Mouse (Mus musculus) cerebellum, adult 2 months (tissue): ENCODE results near the gene Stat5a. TPM values are rescaled to one million over a fixed set of nuclear protein-coding genes. Genes with fewer than 3 reads are reported as not detected.

ENCODE experiments used
- DNase-seq, 2 experiments: peaks; one replicate each; pipeline ENCODE4 v3.0.0; 2021
- H3K27ac ChIP-seq: fragments of 200-500 bp; 2 replicates; pipeline ENCODE4 v1.5.1; 2012; ENCODE audit warnings: low read length, control low read depth, inconsistent platforms; ENCODE audit not compliant: insufficient read depth
- H3K27me3 ChIP-seq: fragments of 200-500 bp; 2 replicates; pipeline ENCODE4 v1.6.1; 2012; ENCODE audit warnings: inconsistent platforms, mild to moderate bottlenecking, low read length, moderate library complexity; ENCODE audit not compliant: control insufficient read depth, insufficient read depth
- H3K4me1 ChIP-seq: fragments of 200-500 bp; 2 replicates; pipeline ENCODE4 v1.6.1; 2011; ENCODE audit warnings: low read length; ENCODE audit not compliant: control insufficient read depth, insufficient read depth
- H3K4me3 ChIP-seq: fragments of 200-500 bp; replicated peaks from 2 replicates; pipeline ENCODE3; 2011; ENCODE audit warnings: mild to moderate bottlenecking, low read depth, low read length, control low read depth; ENCODE audit not compliant: insufficient read depth
- CTCF ChIP-seq: fragments of 200-500 bp; IDR thresholded peaks from 2 replicates; pipeline ENCODE4 v1.5.1; 2011; ENCODE audit warnings: low read depth, mild to moderate bottlenecking, control low read depth, low read length, moderate library complexity, borderline replicate concordance; ENCODE audit not compliant: insufficient read depth
- POLR2A ChIP-seq: fragments of 200-500 bp; IDR thresholded peaks from 2 replicates; pipeline ENCODE4 v1.6.1; 2011; ENCODE audit warnings: low read length, control low read depth, borderline replicate concordance; ENCODE audit not compliant: insufficient read depth
- WGBS: fragments of 180-500 bp; shearing (Covaris S2); methylation state at CpG from one replicate; pipeline ENCODE4 v1.1.7; 2018; 5-methylcytosine and 5-hydroxymethylcytosine counted together
- polyA plus RNA-seq: library from polyadenylated mRNA; depleted of rRNA; stranded (reverse); fragments of >200 nt; gene quantifications from 2 replicates; pipeline ENCODE4 v1.2.3, GENCODE M21; 2012

Gene Stat5a
- polyA plus RNA-seq, 1 experiment = 3.0 TPM

GRCm38 (mm10) chr11:100915063-100915462 is 55.9 kb downstream of the Stat5a start:
- TF ChIP-seq CTCF (no peak), POLR2A (no peak)
- WGBS = over 99% methylated on average over 3 of the region's 3 CpGs
- Histone ChIP-seq H3K4me3 (no peak overlapping the region), H3K27ac (no peak overlapping the region), H3K27me3 (no peaks in the 10 kb centered on the region), H3K4me1 (no peaks in the 10 kb centered on the region; the same call in 1 of the 2 replicates)
- DNase-seq = no peak

GRCm38 (mm10) chr11:100916432-100916971 is 57.4 kb downstream of the Stat5a start:
- DNase-seq = no peak
- no peak for TF ChIP-seq CTCF
- TF ChIP-seq POLR2A = no peak
- Histone ChIP-seq H3K27me3 (no peaks in the 10 kb centered on the region), H3K4me1 (no peaks in the 10 kb centered on the region; the same call in 1 of the 2 replicates), H3K27ac (no peak overlapping the region), H3K4me3 (no peak overlapping the region)
- 96% methylated on average over 4 of the region's 4 CpGs for WGBS

- DNase-seq = no peak
- WGBS = 86% methylated on average over 5 of the region's 5 CpGs
- TF ChIP-seq CTCF = no peak
- no peak for TF ChIP-seq POLR2A
- Histone ChIP-seq H3K4me1 (no peaks in the 10 kb centered on the region; the same call in 1 of the 2 replicates), H3K27me3 (no peaks in the 10 kb centered on the region), H3K4me3 (no peak overlapping the region), H3K27ac (no peak overlapping the region)
These were observed 58.9 kb downstream of the Stat5a start for GRCm38 (mm10) chr11:100918007-100918406.

GRCm38 (mm10) chr11:100920887-100921624 is 61.9 kb downstream of the Stat5a start:
- TF ChIP-seq POLR2A = no peak
- TF ChIP-seq CTCF = no peak
- DNase-seq = no peak
- no peak overlapping the region for H3K4me3 ChIP-seq
- H3K4me1 ChIP-seq = no peaks in the 10 kb centered on the region
- no peak overlapping the region for H3K27ac ChIP-seq
- H3K27me3 ChIP-seq = no peaks in the 10 kb centered on the region
- WGBS = 95% methylated on average over 4 of the region's 4 CpGs

DNA sequence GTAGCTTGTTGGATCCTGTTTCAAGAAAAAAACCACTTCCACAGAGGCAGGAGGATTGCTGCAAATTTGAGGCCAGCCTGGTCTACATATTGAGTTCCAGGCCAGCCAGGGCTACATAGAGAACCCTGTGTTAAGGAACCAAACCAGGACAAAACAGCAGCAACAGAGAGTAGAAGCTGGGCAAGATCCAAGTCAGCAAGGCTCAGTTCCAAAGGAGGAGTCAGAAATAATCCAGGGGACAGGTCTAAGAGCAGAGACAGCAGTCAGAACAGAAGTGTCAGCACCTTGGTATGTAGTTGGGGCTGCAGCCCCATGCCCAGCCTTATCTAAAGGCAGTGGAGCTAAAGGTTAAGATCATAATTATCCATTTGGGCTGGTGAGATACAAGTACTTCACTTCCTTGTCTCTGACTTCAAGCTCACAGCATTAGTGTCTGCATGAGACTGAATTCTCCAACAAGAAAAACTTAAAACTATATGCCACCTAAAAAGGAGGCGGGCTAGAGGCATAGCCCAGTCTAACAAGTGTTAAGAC is 65.3 kb downstream of the Stat5a start:
- Histone ChIP-seq H3K4me3 (no peak overlapping the region), H3K27me3 (no peaks in the 10 kb centered on the region), H3K4me1 (no peaks in the 10 kb centered on the region), H3K27ac (no peak overlapping the region)
- 100% methylated on average over 1 of the region's 1 CpGs for WGBS
- no peak for TF ChIP-seq CTCF
- TF ChIP-seq POLR2A = no peak
- DNase-seq = no peak

- 95% methylated on average over 3 of the region's 3 CpGs for WGBS
- no peak for DNase-seq
These were observed 68.2 kb downstream of the Stat5a start for GRCm38 (mm10) chr11:100927386-100927785.

DNA sequence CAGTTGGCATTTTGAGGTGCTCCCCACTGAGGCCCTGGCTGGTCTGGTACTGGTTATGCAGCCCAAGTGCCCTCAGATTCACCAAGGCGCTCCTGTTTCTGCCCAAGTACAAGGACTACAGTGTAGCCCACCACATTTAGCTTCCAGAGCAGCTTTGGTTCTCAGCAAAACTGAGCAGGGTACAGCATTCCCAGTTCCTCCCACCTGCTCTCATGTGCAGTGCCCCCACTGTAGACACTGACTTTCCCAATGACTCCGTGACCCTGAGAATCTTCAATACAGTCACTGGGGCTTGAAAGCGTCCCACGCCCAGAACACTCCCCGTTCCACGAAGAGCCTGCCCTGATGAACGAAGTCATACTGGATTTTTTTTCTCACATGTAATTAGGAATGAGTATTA is 71.5 kb downstream of the Stat5a start:
- Histone ChIP-seq H3K27ac (no peak overlapping the region), H3K27me3 (no peaks in the 10 kb centered on the region), H3K4me1 (no peaks in the 10 kb centered on the region), H3K4me3 (no peak overlapping the region)
- TF ChIP-seq CTCF = no peak
- TF ChIP-seq POLR2A = no peak
- DNase-seq = no peak
- 81% methylated on average over 7 of the region's 7 CpGs for WGBS

More at GRCm38 (mm10) chr11:100927386-100927785, 68.2 kb downstream of the Stat5a start:
- H3K27ac ChIP-seq = no peak overlapping the region
- H3K4me3 ChIP-seq = no peak overlapping the region
- H3K4me1 ChIP-seq = no peaks in the 10 kb centered on the region
- H3K27me3 ChIP-seq = no peaks in the 10 kb centered on the region
- TF ChIP-seq POLR2A (no peak), CTCF (no peak)
